Mouse (Mus musculus): ENCODE measurements around the gene Ndufa10. TPM values are rescaled to one million over a fixed set of nuclear protein-coding genes. Genes with fewer than 3 reads are reported as not detected.

Ndufa10 gene
- polyA plus RNA-seq, 1 experiment from 2014 or later, result 684 TPM

GRCm38 (mm10) chr1:92468891-92469290, 4.8 kb downstream of the Ndufa10 start:
- no peak overlapping the region for H3K27ac ChIP-seq (ENCODE audit: low read length)
- H3K9me3 ChIP-seq (replicated peaks; ENCODE audit: control insufficient read depth, low read length), result no peaks in the 10 kb centered on the region
- no peak overlapping the region for H3K4me3 ChIP-seq (ENCODE audit: low read length)
- no peak overlapping the region for H3K9ac ChIP-seq (ENCODE audit: low read length)
- no peaks in the 10 kb centered on the region for H3K27me3 ChIP-seq (ENCODE audit: control insufficient read depth, insufficient read depth, low read length)
- peaks cover 7% of the 10 kb centered on the region for H3K4me1 ChIP-seq (ENCODE audit: control insufficient read depth, insufficient read depth, low read length)
- H3K36me3 ChIP-seq (ENCODE audit: control insufficient read depth, insufficient read depth), result peaks cover 43% of the 10 kb centered on the region
- WGBS, result 73% methylated on average over 4 of the region's 4 CpGs
- no peak for ATAC-seq (replicated peaks; ENCODE audit: extremely low read depth, insufficient read depth, low FRiP score)
- no peak overlapping the region for H3K4me2 ChIP-seq (ENCODE audit: low read depth, low read length)

- H3K9me3 ChIP-seq (replicated peaks; ENCODE audit: control insufficient read depth, low read length), result peaks cover 2% of the 10 kb centered on the region; the same call in 1 of the 2 replicates
- no peak overlapping the region for H3K9ac ChIP-seq (ENCODE audit: low read length)
- H3K27me3 ChIP-seq (ENCODE audit: control insufficient read depth, insufficient read depth, low read length), result no peaks in the 10 kb centered on the region
- H3K27ac ChIP-seq (ENCODE audit: low read length), result no peak overlapping the region
- H3K36me3 ChIP-seq (ENCODE audit: control insufficient read depth, insufficient read depth), result peaks cover 71% of the 10 kb centered on the region
- WGBS, result 87% methylated on average over 6 of the region's 6 CpGs
- no peak overlapping the region for H3K4me3 ChIP-seq (ENCODE audit: low read length)
- ATAC-seq (replicated peaks; ENCODE audit: extremely low read depth, insufficient read depth, low FRiP score), result no peak
- no peaks in the 10 kb centered on the region for H3K4me1 ChIP-seq (ENCODE audit: control insufficient read depth, insufficient read depth, low read length)
- H3K4me2 ChIP-seq (ENCODE audit: low read depth, low read length), result no peak overlapping the region
Measured at GRCm38 (mm10) chr1:92458416-92458815, 15.2 kb downstream of the Ndufa10 start.

- no peaks in the 10 kb centered on the region for H3K4me1 ChIP-seq (ENCODE audit: control insufficient read depth, insufficient read depth, low read length)
- peaks cover 72% of the 10 kb centered on the region for H3K36me3 ChIP-seq (ENCODE audit: control insufficient read depth, insufficient read depth)
- H3K4me2 ChIP-seq (ENCODE audit: low read depth, low read length), result no peak overlapping the region
- H3K4me3 ChIP-seq (ENCODE audit: low read length), result no peak overlapping the region
- no peak for ATAC-seq (replicated peaks; ENCODE audit: extremely low read depth, insufficient read depth, low FRiP score)
- H3K9ac ChIP-seq (ENCODE audit: low read length), result no peak overlapping the region
- H3K9me3 ChIP-seq (replicated peaks; ENCODE audit: control insufficient read depth, low read length), result peaks cover 2% of the 10 kb centered on the region; the same call in 1 of the 2 replicates
- H3K27ac ChIP-seq (ENCODE audit: low read length), result no peak overlapping the region
- no peaks in the 10 kb centered on the region for H3K27me3 ChIP-seq (ENCODE audit: control insufficient read depth, insufficient read depth, low read length)
Measured at GRCm38 (mm10) chr1:92457758-92458157, 15.9 kb downstream of the Ndufa10 start.

DNA sequence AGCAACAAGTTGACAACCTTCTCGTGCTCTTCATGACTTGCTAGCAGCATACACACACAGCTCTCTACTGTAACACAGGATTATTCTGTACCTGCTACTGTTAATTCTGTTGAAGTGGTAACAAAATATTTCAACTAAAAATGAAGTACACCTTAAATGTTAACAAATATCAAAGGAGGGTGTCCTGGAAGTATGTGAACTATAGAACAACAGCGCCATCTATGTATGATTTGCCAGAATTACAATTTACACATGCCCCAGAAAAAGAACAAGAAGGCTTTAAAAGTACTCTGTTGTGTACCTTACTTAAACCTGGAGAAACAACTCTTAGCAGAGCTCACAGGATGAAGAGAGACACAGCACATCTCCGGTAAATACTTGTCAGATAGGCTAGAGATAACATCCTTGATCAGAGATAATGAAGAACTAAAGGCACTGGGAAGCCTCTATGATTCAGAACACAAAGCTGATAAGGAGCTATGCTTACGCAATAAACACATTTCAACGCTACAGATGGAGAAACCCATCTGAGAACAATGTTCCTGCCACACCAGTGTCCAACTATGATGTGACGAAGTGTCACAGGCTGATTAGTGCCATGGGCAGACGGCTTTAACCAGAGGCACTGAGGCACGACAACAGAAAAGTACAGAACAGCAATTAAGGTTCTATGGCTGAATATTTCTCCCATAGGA, 19.8 kb downstream of the Ndufa10 start:
- no peak overlapping the region for H3K4me3 ChIP-seq (ENCODE audit: low read length)
- no peak overlapping the region for H3K27ac ChIP-seq (ENCODE audit: low read length)
- H3K4me1 ChIP-seq (ENCODE audit: control insufficient read depth, insufficient read depth, low read length), result no peaks in the 10 kb centered on the region; the same call in 1 of the 2 replicates
- no peak overlapping the region for H3K4me2 ChIP-seq (ENCODE audit: low read depth, low read length)
- H3K9ac ChIP-seq (ENCODE audit: low read length), result no peak overlapping the region
- H3K27me3 ChIP-seq (ENCODE audit: control insufficient read depth, insufficient read depth, low read length), result no peaks in the 10 kb centered on the region
- peaks cover 2% of the 10 kb centered on the region; the same call in 1 of the 2 replicates for H3K9me3 ChIP-seq (replicated peaks; ENCODE audit: control insufficient read depth, low read length)
- WGBS, result 61% methylated on average over 8 of the region's 8 CpGs
- ATAC-seq (replicated peaks; ENCODE audit: extremely low read depth, insufficient read depth, low FRiP score), result no peak
- peaks cover 64% of the 10 kb centered on the region for H3K36me3 ChIP-seq (ENCODE audit: control insufficient read depth, insufficient read depth)

- Histone ChIP-seq H3K4me2 (ENCODE audit: low read depth, low read length) (no peak overlapping the region), H3K9ac (ENCODE audit: low read length) (no peak overlapping the region), H3K36me3 (ENCODE audit: control insufficient read depth, insufficient read depth) (peaks cover 62% of the 10 kb centered on the region), H3K4me1 (ENCODE audit: control insufficient read depth, insufficient read depth, low read length) (peaks cover 2% of the 10 kb centered on the region; the same call in 1 of the 2 replicates), H3K27me3 (ENCODE audit: control insufficient read depth, insufficient read depth, low read length) (no peaks in the 10 kb centered on the region), H3K9me3 (replicated peaks; ENCODE audit: control insufficient read depth, low read length) (no peaks in the 10 kb centered on the region), H3K4me3 (ENCODE audit: low read length) (no peak overlapping the region), H3K27ac (ENCODE audit: low read length) (peak overlapping the region; percentile 18; the same call in 1 of the 2 replicates)
- WGBS, result 42% methylated on average over 3 of the region's 3 CpGs
- ATAC-seq (replicated peaks; ENCODE audit: extremely low read depth, insufficient read depth, low FRiP score), result peak; percentile 67
Measured at GRCm38 (mm10) chr1:92448293-92448692, 25.4 kb downstream of the Ndufa10 start.

DNA sequence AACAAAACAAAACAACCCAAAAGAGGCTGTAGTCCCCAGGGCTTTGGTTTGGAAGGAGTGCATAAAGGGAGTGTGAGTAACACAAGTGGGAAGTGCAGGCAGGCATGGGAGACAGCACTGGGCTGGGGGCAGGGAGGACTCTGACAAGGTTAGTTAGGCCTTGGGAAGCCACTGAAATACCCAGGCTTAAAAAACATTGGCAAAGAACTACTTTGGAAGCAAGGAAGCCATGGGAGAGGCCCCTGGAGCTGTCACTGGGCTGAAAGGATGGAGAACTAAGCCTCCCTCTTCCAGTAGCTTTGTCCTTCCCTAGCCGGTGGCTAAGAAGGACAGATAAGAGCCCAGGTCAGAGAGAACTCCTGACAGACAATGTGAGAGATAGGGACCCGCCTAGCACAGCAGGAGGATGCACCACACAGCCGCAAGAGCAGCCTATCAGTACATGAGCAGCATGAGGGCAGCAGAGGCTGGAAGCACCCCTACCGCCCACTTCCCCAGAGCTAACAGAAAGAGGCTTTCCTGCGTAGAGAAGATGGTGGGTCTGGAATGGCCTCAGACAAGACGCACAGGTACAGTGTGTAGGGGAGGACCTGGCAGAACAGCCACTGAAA, 32.1 kb downstream of the Ndufa10 start:
- H3K36me3 ChIP-seq (ENCODE audit: control insufficient read depth, insufficient read depth), result peaks cover 31% of the 10 kb centered on the region

DNA sequence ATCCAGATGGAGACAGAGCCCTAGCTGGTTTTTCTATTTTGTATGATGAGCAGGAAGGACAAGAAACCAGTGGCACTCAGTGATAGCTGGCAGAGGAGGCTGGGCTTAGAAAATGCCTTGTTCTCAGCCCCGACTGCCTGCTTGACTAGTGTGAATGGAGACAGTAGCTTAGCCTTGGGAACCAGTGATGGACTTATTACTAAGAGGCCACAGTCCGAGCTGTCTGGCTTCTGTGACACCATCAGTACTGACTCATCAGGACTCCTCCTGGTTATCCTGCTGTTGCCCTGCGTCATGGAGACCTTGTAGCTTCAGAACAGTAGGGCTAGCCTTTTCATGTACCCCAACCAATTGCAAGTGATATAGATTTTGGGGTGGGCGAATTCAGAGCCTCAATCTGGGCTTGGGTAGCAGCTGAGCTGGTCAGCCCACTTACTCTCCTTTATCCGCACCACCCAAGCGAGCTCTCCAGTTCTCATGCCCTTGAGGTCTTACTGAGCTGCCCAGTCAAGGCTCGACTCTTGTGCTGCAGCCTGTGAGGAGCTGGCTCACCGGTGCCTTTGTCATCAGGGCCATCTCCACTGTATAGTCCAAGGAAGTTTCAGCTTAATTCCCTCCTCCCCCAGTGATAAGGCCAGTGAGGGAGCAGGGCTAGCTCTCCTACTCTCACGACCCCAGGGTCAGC, 33.5 kb downstream of the Ndufa10 start:
- Histone ChIP-seq H3K4me2 (ENCODE audit: low read depth, low read length) (no peak overlapping the region), H3K4me1 (ENCODE audit: control insufficient read depth, insufficient read depth, low read length) (peaks cover 21% of the 10 kb centered on the region), H3K27me3 (ENCODE audit: control insufficient read depth, insufficient read depth, low read length) (no peaks in the 10 kb centered on the region), H3K27ac (ENCODE audit: low read length) (no peak overlapping the region), H3K4me3 (ENCODE audit: low read length) (no peak overlapping the region), H3K36me3 (ENCODE audit: control insufficient read depth, insufficient read depth) (peaks cover 23% of the 10 kb centered on the region), H3K9me3 (replicated peaks; ENCODE audit: control insufficient read depth, low read length) (no peaks in the 10 kb centered on the region), H3K9ac (ENCODE audit: low read length) (no peak overlapping the region)
- WGBS, result 83% methylated on average over 9 of the region's 9 CpGs
- ATAC-seq (replicated peaks; ENCODE audit: extremely low read depth, insufficient read depth, low FRiP score), result no peak

More for the DNA sequence above, 32.1 kb downstream of the Ndufa10 start:
- Histone ChIP-seq H3K27me3 (ENCODE audit: control insufficient read depth, insufficient read depth, low read length) (no peaks in the 10 kb centered on the region), H3K9me3 (replicated peaks; ENCODE audit: control insufficient read depth, low read length) (no peaks in the 10 kb centered on the region), H3K4me2 (ENCODE audit: low read depth, low read length) (no peak overlapping the region), H3K4me3 (ENCODE audit: low read length) (no peak overlapping the region), H3K4me1 (ENCODE audit: control insufficient read depth, insufficient read depth, low read length) (peaks cover 20% of the 10 kb centered on the region), H3K9ac (ENCODE audit: low read length) (no peak overlapping the region), H3K27ac (ENCODE audit: low read length) (no peak overlapping the region)
- no peak for ATAC-seq (replicated peaks; ENCODE audit: extremely low read depth, insufficient read depth, low FRiP score)
- 51% methylated on average over 6 of the region's 6 CpGs for WGBS

DNA sequence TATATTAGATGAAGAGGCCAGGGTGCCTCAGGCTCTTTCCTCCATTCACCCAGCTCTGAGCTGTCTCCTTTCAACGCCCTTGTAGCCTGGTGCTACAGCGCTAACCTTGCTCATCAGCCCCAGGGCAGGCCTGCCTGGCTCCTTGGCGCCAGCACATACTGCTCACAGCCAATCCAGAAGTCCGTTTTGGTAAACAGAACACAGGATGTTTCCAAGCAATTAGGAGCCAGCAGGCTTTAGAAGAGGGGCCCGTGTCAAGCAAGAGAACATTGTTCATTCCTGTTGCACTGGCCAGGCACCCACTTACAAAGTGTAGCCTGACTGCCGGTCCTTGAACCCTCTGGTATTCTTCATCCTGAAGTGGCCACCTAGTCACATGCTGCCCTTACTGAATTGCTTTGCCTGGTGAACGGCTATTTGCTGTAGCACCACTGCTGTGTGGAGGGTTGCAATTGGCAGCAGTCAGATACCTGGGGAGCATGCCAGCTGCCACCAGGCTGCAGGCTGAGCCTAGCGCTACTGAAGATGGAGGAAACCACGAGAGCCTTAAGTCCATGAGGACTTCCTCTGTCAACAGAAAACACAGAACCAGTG, 35.9 kb downstream of the Ndufa10 start:
- H3K4me2 ChIP-seq (ENCODE audit: low read depth, low read length), result no peak overlapping the region
- H3K27ac ChIP-seq (ENCODE audit: low read length), result peak overlapping the region; percentile 85
- 25% methylated on average over 9 of the region's 9 CpGs for WGBS
- ATAC-seq (replicated peaks; ENCODE audit: extremely low read depth, insufficient read depth, low FRiP score), result peak; percentile 77
- no peaks in the 10 kb centered on the region for H3K27me3 ChIP-seq (ENCODE audit: control insufficient read depth, insufficient read depth, low read length)
- H3K4me3 ChIP-seq (ENCODE audit: low read length), result no peak overlapping the region
- peaks cover 21% of the 10 kb centered on the region for H3K4me1 ChIP-seq (ENCODE audit: control insufficient read depth, insufficient read depth, low read length)
- no peaks in the 10 kb centered on the region for H3K9me3 ChIP-seq (replicated peaks; ENCODE audit: control insufficient read depth, low read length)
- peak overlapping the region; percentile 35; the same call in 1 of the 2 replicates for H3K9ac ChIP-seq (ENCODE audit: low read length)
- H3K36me3 ChIP-seq (ENCODE audit: control insufficient read depth, insufficient read depth), result peaks cover 14% of the 10 kb centered on the region

All from heart, embryonic 16.5 days (tissue).